Mouse (Mus musculus): ENCODE data around the gene Ddx21. TPM values are rescaled to one million over a fixed set of nuclear protein-coding genes. Genes with fewer than 3 reads are reported as not detected.

Ddx21 gene
- polyA plus RNA-seq, 2 experiments from 2014 or later, result 54.1 to 60.2 TPM

DNA sequence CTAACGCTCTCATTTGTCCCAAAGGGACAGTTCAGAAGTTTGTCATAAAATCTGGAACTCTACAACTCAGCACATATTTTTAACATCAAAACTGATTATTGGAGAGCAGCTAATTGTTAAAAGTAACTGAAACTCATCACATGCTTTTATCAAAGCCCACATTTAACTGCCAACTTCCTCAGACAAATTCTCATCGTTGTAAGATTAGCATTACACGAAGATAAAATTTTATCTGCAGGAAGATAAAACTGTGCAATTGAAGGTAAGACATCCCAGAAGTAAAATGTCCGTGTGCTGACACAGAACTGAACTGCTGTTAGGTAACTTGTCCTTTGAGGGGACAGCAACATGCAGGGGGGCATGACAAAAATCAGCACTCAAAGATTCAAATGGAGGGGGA, 33.2 kb downstream of the Ddx21 start:
- no peak for ATAC-seq

DNA sequence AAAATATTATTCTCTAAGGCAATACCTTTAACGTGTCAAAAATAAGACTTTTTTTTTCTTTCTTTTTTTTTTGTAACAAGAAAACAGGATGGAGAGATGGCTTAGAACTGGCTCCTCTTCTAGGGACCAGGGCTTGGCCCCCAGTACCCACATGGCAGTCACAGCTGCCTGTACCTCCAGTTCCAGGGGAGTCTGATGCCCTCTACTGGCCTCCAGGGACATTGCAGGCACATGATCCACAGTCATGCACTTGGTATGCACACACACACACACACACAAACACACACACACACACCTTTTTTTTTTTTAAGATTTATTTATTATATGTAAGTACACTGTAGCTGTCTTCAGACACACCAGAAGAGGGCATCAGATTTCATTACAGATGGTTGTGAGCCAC, 44.3 kb downstream of the Ddx21 start:
- ATAC-seq, result no peak

DNA sequence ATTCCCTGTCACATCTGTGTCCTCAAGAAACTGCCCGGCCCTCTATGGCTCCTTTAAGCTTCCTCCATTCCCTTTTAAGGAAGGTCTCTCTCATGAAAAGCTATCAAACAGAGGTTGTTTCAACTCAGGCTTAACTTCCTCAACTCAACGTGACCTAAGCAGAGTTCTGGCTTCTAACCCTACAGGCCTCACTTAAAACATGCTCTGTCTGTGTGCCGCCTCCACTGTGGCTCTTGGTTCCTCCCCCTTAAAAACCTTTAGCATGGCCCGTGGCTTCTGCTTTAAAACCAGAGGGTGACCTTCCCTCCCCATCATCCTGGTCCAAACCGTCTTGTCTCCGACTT, 45.6 kb downstream of the Ddx21 start:
- ATAC-seq, result no peak

DNA sequence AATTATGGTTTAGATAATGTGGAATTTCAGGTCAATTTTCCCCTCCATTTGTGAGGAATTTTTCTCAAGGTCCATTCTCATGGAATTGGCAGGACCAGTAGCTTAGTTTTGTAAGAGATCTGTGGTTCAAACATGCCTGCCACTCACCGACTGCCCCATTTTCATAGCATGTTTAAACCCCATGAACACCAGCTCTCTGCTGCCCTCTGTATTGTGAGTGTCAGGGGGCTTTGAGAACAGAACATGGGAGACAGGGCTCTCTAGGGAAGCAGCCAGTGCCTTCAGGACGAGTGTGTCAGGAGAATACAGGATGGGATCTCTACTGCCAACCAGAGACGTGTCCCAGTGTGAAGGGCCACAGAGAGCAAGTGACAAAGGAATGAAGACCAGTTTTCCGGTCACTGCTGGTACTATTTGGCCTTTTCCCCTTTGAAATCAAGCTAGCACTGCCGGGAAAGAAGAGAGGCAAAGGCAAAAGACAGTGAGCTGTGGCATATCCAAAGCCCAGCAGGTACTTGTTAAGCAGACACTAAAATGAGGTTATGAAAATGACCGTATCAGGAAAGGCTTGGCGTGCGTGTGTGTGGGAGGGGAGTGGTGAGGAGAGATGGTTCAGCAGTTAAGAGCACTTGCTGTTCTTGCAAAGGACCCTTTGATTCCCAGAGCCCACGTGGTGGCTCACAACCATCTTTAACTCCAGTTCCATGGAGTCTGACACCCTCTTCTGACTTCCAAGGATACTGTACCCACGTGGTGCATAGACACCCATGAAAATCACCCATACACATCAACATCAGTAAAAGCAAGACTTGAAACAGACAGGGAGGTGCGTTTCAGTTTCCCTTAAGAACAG, 46.1 kb downstream of the Ddx21 start:
- ATAC-seq, result no peak

DNA sequence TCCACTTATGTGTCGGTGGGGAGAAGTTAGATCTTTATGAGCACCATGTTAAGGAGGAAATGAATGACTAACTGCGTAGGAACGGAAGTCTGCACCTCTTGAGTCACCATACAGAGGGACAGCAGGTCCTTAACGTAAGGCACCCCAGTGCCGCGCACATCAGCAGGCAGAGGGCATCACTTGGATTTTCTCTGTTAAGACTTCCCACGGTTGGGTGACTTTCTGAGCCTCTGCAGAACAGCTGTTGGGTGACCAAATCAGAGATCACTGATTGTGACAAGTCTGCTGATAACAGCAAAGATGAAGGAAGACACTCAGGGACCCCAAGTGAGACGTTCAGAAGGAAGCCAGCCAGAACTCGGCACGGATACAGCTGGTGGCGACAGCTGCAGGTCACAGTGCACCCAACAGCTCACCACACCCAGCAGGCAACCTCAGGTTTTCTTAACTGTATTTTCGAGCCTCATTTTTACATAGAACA, 48.4 kb downstream of the Ddx21 start:
- peak; percentile 85 for ATAC-seq

DNA sequence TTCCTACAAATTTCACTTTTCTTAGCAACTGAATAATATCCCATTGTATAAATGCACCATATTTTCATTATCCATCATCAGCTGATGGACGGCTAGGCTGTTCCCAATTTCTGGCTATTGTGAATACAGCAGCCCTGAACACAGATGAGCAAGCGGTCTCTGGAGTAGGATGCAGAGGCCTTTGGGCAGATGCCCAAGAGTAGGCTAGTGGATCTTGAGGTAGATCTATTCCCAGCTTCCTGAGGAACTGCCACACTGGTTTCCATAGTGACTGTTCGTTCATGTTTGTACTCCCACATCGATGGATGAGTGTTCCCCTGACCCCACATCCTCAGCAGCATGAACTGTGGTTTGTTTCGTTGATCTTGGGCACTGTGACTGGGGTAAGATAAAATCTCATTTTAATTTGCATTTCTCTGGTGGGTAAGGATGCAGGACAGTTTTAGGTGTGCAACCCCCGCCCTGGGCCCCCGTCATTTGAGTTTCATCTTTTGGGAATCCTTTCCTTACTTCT, 51.2 kb downstream of the Ddx21 start:
- no peak for ATAC-seq

DNA sequence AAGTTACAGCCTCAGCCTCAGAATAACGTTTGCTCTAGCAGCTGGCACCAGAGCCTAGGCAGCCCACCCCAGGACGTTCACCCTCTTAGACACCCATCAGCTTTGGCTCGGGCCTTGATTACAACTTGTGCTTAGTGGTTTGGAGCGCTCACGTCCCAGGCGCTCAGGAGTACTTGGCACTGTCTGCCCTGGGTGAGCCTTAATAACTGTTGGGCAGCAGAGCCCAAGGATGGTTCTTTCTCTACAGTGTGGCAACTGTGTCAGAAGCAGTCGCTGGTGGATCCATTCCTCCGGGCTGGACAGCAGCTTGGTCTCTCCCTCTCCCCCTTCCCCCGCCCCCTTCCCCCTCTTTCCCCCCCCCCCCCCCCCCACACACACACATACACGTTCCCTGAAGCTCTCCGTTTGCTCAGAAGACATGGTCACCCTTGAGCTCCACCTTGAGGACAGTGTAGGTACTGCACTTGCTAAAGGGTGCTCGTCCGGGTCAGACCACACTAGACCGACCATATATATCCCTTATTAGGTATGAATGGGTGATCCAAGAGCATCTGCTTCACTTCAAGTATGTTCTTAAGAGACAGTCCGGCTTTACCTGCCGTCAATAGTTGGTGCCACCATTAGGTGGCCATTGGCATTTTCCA, 52.4 kb downstream of the Ddx21 start:
- ATAC-seq, result peak; percentile 34

DNA sequence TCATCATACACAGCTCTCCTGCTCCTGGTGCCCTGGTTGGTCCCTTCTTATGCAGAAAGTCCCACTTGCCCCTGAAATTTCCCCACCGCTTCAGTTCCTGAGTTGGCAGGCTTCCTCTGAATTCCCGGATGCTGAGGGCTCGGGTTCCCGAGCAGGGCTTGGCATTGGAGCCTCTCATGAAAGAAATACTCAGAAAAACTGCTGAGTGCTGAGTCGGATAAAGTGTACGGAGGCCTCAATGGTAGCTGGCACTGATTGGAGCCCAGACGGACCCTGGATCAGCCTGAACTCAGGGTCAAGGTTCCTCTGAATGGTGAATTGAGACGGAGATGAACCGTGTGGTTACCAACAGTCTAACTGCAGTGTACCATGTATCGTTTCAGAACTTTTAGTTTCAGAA, 55.6 kb downstream of the Ddx21 start:
- ATAC-seq, result no peak

DNA sequence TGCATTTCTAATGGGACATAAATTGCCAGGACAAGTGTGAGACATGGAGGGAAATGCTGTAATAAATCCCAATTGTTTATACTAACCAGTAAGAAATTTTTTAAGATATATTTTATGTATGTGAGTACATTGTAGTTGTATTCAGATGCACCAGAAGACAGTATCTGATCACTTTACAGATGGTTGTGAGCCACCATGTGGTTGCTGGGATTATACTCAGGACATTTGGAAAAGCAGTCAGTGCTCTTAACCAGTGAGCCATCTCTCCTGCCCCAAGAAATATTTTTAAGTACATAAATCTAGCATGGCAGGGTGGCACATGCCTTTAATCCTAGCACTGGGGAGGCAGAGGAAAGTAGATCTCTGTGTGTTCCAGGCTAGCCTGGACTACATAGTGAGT, 56.3 kb downstream of the Ddx21 start:
- no peak for ATAC-seq

DNA sequence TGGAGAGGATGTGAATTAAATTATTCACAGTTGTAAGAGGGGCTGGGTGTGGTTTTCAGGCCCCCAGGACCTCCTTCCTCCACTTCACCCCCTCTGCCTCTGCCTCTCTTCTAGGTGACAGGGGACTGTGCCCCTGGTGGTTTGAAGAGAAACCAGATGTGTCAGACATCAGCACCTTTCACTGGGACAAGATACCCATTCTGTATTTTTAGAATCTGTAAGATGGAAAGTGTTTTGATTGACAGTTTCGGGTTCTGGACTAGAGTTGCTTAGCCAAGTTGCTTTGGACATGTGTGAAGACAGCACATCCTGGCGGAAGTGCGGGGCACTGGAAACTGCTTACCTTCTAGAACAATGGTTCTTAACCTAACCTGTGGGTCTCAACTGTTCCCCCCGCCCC, 57.8 kb downstream of the Ddx21 start:
- peak; percentile 26 for ATAC-seq

DNA sequence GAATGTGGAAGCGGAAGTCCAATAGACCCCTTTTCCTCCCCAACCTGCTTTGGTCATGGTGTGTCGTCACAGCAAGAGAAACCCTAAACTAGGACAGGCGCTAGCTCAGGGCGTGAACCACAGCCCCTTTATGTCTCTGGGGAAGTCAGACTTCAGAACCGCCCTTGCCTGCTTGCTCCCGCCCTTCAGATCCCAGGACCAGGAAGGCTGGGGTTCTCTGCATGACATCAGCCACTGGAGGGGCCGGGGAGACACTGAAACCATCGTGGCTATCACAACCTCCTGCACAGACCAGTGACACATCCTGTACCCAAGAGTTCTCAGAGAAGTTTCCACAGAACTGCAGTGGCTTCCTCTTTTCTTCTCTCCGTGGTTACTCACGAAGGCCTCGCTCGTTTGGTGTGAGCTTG, 58.7 kb downstream of the Ddx21 start:
- ATAC-seq, result peak; percentile 84

DNA sequence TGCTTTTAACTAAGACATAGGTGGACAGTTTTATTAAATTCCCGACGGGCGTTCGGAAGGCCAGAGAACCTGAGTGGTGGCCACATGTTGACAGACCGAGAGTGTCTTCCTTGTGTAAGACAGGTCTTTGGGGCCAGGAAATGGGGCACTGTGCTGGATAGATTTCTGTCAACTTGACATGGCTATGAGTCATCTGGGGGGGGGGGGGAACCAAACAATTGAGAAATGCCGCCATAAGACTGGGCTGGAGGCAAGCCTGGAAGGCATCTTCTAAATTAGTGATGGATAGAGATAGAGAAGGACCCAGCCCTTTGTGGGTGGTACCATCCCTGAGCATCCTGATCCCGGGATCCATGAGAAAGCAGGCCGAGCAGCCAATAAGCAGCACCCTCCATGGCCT, 59.2 kb downstream of the Ddx21 start:
- no peak for ATAC-seq

DNA sequence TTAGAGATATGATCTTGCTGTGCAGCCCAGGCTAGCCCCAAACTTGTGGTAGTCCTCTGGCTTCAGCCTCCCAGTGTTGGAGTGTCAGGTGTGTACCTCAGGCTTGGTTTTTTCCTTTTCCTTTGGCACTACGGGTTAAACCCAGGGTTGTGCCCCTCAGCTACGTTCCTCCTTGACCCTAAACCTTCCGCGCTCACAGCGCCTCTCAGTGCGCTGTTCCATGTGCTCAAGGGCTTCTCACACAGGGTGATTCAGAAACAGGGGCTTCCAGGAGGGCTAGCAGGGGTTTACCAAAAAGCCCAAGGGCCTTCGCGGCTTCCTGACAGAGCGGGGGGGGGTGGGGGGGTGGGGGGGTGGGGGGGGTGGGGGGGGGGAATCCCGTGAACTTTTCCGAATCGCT, 59.6 kb downstream of the Ddx21 start:
- ATAC-seq, result no peak

DNA sequence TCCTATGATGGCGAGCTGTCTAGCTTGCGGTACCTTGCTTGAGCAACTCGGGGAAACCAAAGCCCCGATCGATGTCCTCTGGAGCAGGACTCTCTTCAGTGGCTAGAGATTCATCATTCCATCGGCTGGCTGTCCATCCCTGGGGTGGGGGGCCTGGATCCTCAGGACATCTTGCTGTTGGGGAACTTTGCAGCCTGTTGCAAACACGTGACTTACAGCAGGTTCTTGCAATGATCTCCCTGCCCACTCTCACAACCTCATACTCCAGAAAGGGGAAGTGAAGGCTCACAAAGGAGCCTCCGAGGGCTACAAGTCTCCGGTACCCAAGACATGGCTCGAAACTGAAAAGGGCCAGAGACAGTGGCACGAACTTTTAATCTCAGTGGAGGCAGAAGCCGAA, 60.6 kb downstream of the Ddx21 start:
- ATAC-seq, result no peak

DNA sequence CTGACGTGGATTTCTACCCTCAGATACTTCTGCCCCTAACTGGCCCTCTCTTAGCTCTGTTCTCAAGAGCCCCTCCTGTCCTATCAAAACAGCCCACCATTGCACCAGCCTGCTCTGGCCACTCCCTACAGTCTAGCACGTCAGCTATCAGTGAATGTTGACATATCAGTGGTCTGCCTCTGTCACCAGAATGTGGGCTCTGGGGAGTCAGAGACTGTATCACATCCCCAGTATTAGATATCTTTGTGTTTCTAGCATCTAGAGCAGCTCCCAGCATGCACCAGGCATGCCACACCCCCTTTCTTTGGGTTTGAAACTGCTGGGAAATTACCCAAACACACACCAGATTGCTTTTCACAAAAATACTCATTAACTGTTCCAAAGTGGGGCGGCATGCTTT, 61.3 kb downstream of the Ddx21 start:
- no peak for ATAC-seq

DNA sequence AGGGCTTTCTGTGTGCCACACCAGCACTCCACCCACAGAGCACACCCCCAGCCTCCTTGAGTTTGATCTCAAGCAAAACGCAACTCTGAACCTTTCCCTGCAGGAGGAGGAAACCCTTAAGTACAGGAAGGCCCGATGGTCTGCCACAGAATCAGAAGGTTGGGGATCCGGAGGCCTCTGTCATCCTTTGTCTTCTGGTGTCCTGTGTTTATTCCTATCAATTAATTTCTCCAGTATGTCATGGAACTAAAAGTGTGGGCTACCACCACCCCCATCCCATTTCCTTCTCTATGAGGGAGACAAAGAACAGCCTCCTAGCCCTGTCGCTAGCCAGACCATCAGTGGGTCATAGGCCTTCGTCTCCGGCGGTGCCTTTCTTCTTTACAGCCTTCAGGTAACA, 67.6 kb downstream of the Ddx21 start:
- ATAC-seq, result no peak

DNA sequence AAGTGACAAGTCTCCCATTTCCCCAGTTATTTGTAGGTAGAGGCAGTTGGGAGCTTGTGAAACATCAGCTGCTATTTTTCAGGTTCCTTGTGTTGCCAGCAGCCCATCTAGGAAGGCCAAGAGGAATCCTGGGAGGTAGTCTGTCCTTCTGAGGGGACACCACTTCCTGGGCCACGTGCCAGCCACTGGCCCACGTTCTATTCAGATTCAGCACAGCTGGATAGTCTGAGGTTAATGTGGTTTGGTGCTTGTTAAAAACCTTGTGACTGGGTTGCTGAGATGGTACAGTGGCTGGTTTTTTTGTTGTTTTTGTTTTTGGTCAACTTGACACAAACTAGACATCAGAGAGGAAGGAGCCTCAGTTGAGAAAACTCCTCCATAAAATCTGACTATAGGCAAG, 69.2 kb downstream of the Ddx21 start:
- no peak for ATAC-seq

Other genes starting within 250 kb of the Ddx21 start
- 10 to 100 TPM; 52.7 to 92.5 TPM for gene Hk1, start 222.4 kb downstream of the Ddx21 start, polyA plus RNA-seq (2017; shearing (Covaris generic))
- gene Hkdc1, start 179.8 kb downstream of the Ddx21 start, polyA plus RNA-seq (2017; shearing (Covaris generic)), result under 1 TPM in 1 of 2 experiments, not detected in 1; 0.16 TPM
- not detected for gene 4930507D05Rik, start 152.8 kb downstream of the Ddx21 start, polyA plus RNA-seq (2017; shearing (Covaris generic))
- gene Supv3l1, start 152.5 kb downstream of the Ddx21 start, polyA plus RNA-seq (2017; shearing (Covaris generic)), result 1 to 10 TPM; 9.0 to 10.0 TPM
- gene Vps26a, start 115.5 kb downstream of the Ddx21 start, polyA plus RNA-seq (2017; shearing (Covaris generic)), result 10 to 100 TPM; 68.8 to 72.1 TPM
- gene Srgn, start 74.8 kb downstream of the Ddx21 start, polyA plus RNA-seq (2017; shearing (Covaris generic)), result 1,000 to 10,000 TPM; 1,983 to 1,991 TPM
- 1 to 10 TPM; 4.1 to 6.0 TPM for gene Kif1bp, start 23.8 kb downstream of the Ddx21 start, polyA plus RNA-seq (2017; shearing (Covaris generic))
- gene Ddx50, start 48.9 kb upstream of the Ddx21 start, polyA plus RNA-seq (2017; shearing (Covaris generic)), result 10 to 100 TPM; 91.8 to 100.0 TPM
- 1 to 10 TPM; 1.5 TPM for gene Stox1, start 123.8 kb upstream of the Ddx21 start, polyA plus RNA-seq (2017; shearing (Covaris generic))
- 100 to 1,000 TPM; 111 to 132 TPM for gene Ccar1, start 190.0 kb upstream of the Ddx21 start, polyA plus RNA-seq (2017; shearing (Covaris generic))

All from activated CD4-positive, CD25-positive, alpha-beta regulatory T cell, adult 4 months (primary cell).